Mouse (Mus musculus): ENCODE measurements around the gene Abcd4.

Gene Abcd4

GRCm38 (mm10) chr12:84572341-84572720 is 44.9 kb downstream of the Abcd4 start:
- no peak for DNase-seq (ENCODE audit: low read depth in 1 of 2, low spot score in 2 of 2)

GRCm38 (mm10) chr12:84571466-84572340 is 45.5 kb downstream of the Abcd4 start:
- no peak for DNase-seq (ENCODE audit: low read depth in 1 of 2, low spot score in 2 of 2)

GRCm38 (mm10) chr12:84570694-84571415 is 46.4 kb downstream of the Abcd4 start:
- DNase-seq (ENCODE audit: low read depth in 1 of 2, low spot score in 2 of 2) = no peak

GRCm38 (mm10) chr12:84569976-84570693 is 47.1 kb downstream of the Abcd4 start:
- no peak for DNase-seq (ENCODE audit: low read depth in 1 of 2, low spot score in 2 of 2)

- no peak for DNase-seq (ENCODE audit: low read depth in 1 of 2, low spot score in 2 of 2)
Observed at GRCm38 (mm10) chr12:84569336-84569970, 47.8 kb downstream of the Abcd4 start, which contains the start of gene Vsx2. Gene Vsx2 (plus strand): TSS chr12:84569762.

GRCm38 (mm10) chr12:84567576-84567975 is 49.6 kb downstream of the Abcd4 start:
- DNase-seq (ENCODE audit: low read depth in 1 of 2, low spot score in 2 of 2) = no peak

- DNase-seq (ENCODE audit: low read depth in 1 of 2, low spot score in 2 of 2) = no peak
Observed at GRCm38 (mm10) chr12:84562558-84562957, 54.7 kb downstream of the Abcd4 start.

GRCm38 (mm10) chr12:84555218-84555617 is 62.0 kb downstream of the Abcd4 start:
- no peak for DNase-seq (ENCODE audit: low read depth in 1 of 2, low spot score in 2 of 2)
